Mouse (Mus musculus): Measurements from ENCODE around the gene Rraga. TPM values are rescaled to one million over a fixed set of nuclear protein-coding genes. Genes with fewer than 3 reads are reported as not detected.

Gene Rraga
- polyA plus RNA-seq, 1 experiment, result 149 TPM

- DNase-seq (ENCODE audit: low read depth), result peak; percentile 87
- peak; percentile 72 for TF ChIP-seq CTCF (IDR thresholded peaks at IDR 0.05; ENCODE audit: borderline replicate concordance, extremely low read depth, insufficient read depth, insufficient read length)
- no peak for TF ChIP-seq POLR2A (IDR thresholded peaks at IDR 0.05; ENCODE audit: borderline replicate concordance, extremely low read depth, insufficient read depth, insufficient read length, poor library complexity, severe bottlenecking)
Measured at GRCm38 (mm10) chr4:86555035-86555707, 20.3 kb upstream of the Rraga start.

- TF ChIP-seq POLR2A (IDR thresholded peaks at IDR 0.05; ENCODE audit: borderline replicate concordance, extremely low read depth, insufficient read depth, insufficient read length, poor library complexity, severe bottlenecking) (no peak), CTCF (IDR thresholded peaks at IDR 0.05; ENCODE audit: borderline replicate concordance, extremely low read depth, insufficient read depth, insufficient read length) (no peak)
- DNase-seq (ENCODE audit: low read depth), result no peak
Measured at GRCm38 (mm10) chr4:86557371-86557770, 18.1 kb upstream of the Rraga start.

- DNase-seq (ENCODE audit: low read depth), result no peak
- TF ChIP-seq CTCF (IDR thresholded peaks at IDR 0.05; ENCODE audit: borderline replicate concordance, extremely low read depth, insufficient read depth, insufficient read length) (no peak), POLR2A (IDR thresholded peaks at IDR 0.05; ENCODE audit: borderline replicate concordance, extremely low read depth, insufficient read depth, insufficient read length, poor library complexity, severe bottlenecking) (no peak)
Measured at GRCm38 (mm10) chr4:86558228-86558627, 17.2 kb upstream of the Rraga start, which contains the start of gene Saxo1. TSS of gene Saxo1 (minus strand) at chr4:86558328.

- TF ChIP-seq CTCF (IDR thresholded peaks at IDR 0.05; ENCODE audit: borderline replicate concordance, extremely low read depth, insufficient read depth, insufficient read length) (no peak), POLR2A (IDR thresholded peaks at IDR 0.05; ENCODE audit: borderline replicate concordance, extremely low read depth, insufficient read depth, insufficient read length, poor library complexity, severe bottlenecking) (no peak)
- DNase-seq (ENCODE audit: low read depth), result no peak
Measured at GRCm38 (mm10) chr4:86559006-86559405, 16.5 kb upstream of the Rraga start.

DNA sequence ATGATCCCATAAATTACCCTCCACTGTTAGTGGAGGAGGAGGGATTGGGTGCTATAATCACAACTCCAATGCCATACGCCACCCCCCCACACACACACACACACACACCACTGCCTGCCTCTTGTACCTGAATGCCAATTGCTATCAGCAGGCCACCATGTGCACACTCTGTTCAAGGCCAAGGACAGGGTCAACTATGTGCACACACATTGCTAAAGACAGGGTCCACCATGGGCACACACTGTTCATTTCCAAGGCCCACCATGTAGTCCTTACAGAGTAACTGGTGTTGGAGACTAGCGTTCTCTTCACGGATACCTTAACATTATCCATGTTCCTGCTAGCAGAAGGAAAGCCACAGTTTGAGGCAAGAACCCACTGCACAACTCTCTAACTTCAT is 14.4 kb upstream of the Rraga start:
- no peak for DNase-seq (ENCODE audit: low read depth)
- TF ChIP-seq POLR2A (IDR thresholded peaks at IDR 0.05; ENCODE audit: borderline replicate concordance, extremely low read depth, insufficient read depth, insufficient read length, poor library complexity, severe bottlenecking), result no peak
- no peak for TF ChIP-seq CTCF (IDR thresholded peaks at IDR 0.05; ENCODE audit: borderline replicate concordance, extremely low read depth, insufficient read depth, insufficient read length)

- no peak for TF ChIP-seq CTCF (IDR thresholded peaks at IDR 0.05; ENCODE audit: borderline replicate concordance, extremely low read depth, insufficient read depth, insufficient read length)
- no peak for TF ChIP-seq POLR2A (IDR thresholded peaks at IDR 0.05; ENCODE audit: borderline replicate concordance, extremely low read depth, insufficient read depth, insufficient read length, poor library complexity, severe bottlenecking)
- DNase-seq (ENCODE audit: low read depth), result no peak
Measured at GRCm38 (mm10) chr4:86574939-86575282, 557 bp upstream of the Rraga start.

DNA sequence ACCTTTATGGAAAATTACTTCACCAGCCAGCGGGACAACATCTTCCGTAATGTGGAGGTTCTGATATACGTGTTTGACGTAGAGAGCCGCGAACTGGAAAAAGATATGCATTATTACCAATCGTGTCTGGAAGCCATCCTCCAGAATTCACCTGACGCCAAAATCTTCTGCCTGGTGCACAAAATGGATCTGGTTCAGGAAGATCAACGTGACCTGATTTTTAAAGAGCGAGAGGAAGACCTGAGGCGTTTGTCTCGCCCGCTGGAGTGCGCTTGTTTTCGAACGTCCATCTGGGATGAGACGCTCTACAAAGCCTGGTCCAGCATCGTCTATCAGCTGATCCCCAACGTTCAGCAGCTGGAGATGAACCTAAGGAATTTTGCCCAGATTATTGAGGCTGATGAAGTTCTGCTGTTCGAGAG is 663 bp downstream of the Rraga start:
- TF ChIP-seq CTCF (IDR thresholded peaks at IDR 0.05; ENCODE audit: borderline replicate concordance, extremely low read depth, insufficient read depth, insufficient read length) (no peak), POLR2A (IDR thresholded peaks at IDR 0.05; ENCODE audit: borderline replicate concordance, extremely low read depth, insufficient read depth, insufficient read length, poor library complexity, severe bottlenecking) (no peak)
- DNase-seq (ENCODE audit: low read depth), result peak; percentile 77

- DNase-seq (ENCODE audit: low read depth), result no peak
- TF ChIP-seq CTCF (IDR thresholded peaks at IDR 0.05; ENCODE audit: borderline replicate concordance, extremely low read depth, insufficient read depth, insufficient read length), result no peak
- no peak for TF ChIP-seq POLR2A (IDR thresholded peaks at IDR 0.05; ENCODE audit: borderline replicate concordance, extremely low read depth, insufficient read depth, insufficient read length, poor library complexity, severe bottlenecking)
Measured at GRCm38 (mm10) chr4:86576630-86577225, 1.3 kb downstream of the Rraga start.

DNA sequence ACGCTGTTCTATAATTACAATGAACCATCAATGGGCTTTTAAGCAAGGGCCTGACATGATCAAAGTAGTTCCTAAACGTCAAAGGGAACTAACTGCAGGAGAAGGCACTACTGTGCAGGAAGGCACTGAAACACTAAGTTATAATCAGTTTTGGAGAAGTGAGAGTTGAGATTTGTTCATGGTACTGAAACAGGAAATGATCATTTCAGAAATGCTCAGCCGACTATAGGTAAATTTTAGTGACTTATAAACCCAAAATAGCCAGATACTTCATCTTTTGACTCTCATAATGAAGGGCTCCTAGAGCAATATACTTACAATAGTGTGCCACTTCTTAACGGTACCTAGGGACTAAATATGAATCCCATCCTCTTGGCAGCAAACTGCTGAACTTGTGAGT is 4.6 kb downstream of the Rraga start:
- no peak for TF ChIP-seq CTCF (IDR thresholded peaks at IDR 0.05; ENCODE audit: borderline replicate concordance, extremely low read depth, insufficient read depth, insufficient read length)
- no peak for TF ChIP-seq POLR2A (IDR thresholded peaks at IDR 0.05; ENCODE audit: borderline replicate concordance, extremely low read depth, insufficient read depth, insufficient read length, poor library complexity, severe bottlenecking)
- no peak for DNase-seq (ENCODE audit: low read depth)

DNA sequence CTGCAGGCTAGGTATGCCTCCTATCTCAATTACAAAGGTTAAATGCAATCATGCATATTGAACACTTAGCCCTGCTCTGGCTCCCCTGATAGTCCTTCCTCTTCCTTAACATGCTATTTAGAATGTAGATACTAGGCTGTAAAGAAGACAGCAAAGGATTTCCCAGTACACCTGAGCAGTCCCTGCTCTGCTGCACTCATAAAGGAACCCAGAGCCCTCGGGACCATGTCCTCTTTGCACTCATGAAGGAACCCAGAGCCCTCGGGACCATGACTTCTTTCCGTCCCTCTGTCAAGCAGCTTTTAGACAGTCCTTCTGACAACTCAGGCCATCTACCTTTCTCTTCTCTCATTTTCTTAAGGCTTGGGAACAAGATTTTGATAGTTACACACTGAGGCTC is 5.1 kb downstream of the Rraga start:
- no peak for TF ChIP-seq POLR2A (IDR thresholded peaks at IDR 0.05; ENCODE audit: borderline replicate concordance, extremely low read depth, insufficient read depth, insufficient read length, poor library complexity, severe bottlenecking)
- TF ChIP-seq CTCF (IDR thresholded peaks at IDR 0.05; ENCODE audit: borderline replicate concordance, extremely low read depth, insufficient read depth, insufficient read length), result no peak
- no peak for DNase-seq (ENCODE audit: low read depth)

GRCm38 (mm10) chr4:86588236-86588635 is 12.8 kb downstream of the Rraga start:
- peak; percentile 20 for DNase-seq (ENCODE audit: low read depth)
- peak; percentile 8; the same call in 1 of the 2 replicates for TF ChIP-seq CTCF (IDR thresholded peaks at IDR 0.05; ENCODE audit: borderline replicate concordance, extremely low read depth, insufficient read depth, insufficient read length)
- TF ChIP-seq POLR2A (IDR thresholded peaks at IDR 0.05; ENCODE audit: borderline replicate concordance, extremely low read depth, insufficient read depth, insufficient read length, poor library complexity, severe bottlenecking), result no peak

- no peak for DNase-seq (ENCODE audit: low read depth)
- no peak for TF ChIP-seq CTCF (IDR thresholded peaks at IDR 0.05; ENCODE audit: borderline replicate concordance, extremely low read depth, insufficient read depth, insufficient read length)
- TF ChIP-seq POLR2A (IDR thresholded peaks at IDR 0.05; ENCODE audit: borderline replicate concordance, extremely low read depth, insufficient read depth, insufficient read length, poor library complexity, severe bottlenecking), result no peak
Measured at GRCm38 (mm10) chr4:86591304-86591703, 15.8 kb downstream of the Rraga start.

All from brain, embryonic 14.5 days (tissue).